Mouse (Mus musculus) myocyte (in vitro differentiated cells): ENCODE data around the gene Rgma.

Experiments
- MYOD1 ChIP-seq, 3 experiments: IDR thresholded peaks; one replicate each; pipeline ENCODE4 v1.6.1; 2011; ENCODE audit warnings: control low read depth in 2 of 3, low read depth in 2 of 3, mild to moderate bottlenecking in 2 of 3, moderate library complexity in 1 of 3; ENCODE audit not compliant: insufficient read length in 2 of 3, control insufficient read depth in 1 of 3
- POLR2A ChIP-seq: IDR thresholded peaks from one replicate; pipeline ENCODE4 v1.6.1; 2011; ENCODE audit warnings: low read depth, mild to moderate bottlenecking, control low read depth, moderate library complexity; ENCODE audit not compliant: insufficient read length
- USF1 ChIP-seq: IDR thresholded peaks from one replicate; pipeline ENCODE4 v1.6.1; 2011; ENCODE audit warnings: low read depth, mild to moderate bottlenecking, control low read depth, moderate library complexity

GRCm38 (mm10) chr7:73348585-73349124 is 26.7 kb upstream of the Rgma start:
- TF ChIP-seq USF1 (no peak), POLR2A (no peak), MYOD1 (IDR thresholded peaks at IDR 0.05; ENCODE audit: control insufficient read depth in 1 of 3, insufficient read length in 2 of 3, low read depth in 2 of 3) (no peak)
